Mouse (Mus musculus): ENCODE measurements around the gene Ebf1.

DNA sequence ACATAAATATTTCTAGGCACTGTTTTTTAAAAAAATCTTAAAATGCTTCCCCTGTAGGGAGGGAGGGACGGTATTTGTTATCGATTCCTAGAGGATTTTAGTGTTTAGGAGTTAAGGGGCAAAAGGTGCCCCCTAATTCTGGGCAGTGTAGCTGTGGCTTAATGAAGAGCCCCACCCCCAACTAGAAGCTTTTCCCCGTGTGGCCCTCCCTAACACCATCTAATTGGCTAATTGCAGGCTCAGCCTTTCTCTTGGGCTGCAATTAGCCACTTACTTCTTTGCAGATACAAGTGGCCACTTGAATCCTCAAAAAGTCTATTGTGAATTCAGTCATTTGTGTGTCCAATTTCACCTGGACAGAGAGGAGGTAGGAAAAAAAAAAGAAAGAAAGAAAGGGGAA, 175.7 kb downstream of the Ebf1 start:
- TF ChIP-seq CTCF (IDR thresholded peaks at IDR 0.05; ENCODE audit: insufficient read depth, low read depth, low read length) (no peak), POLR2A (IDR thresholded peaks at IDR 0.05; ENCODE audit: insufficient read depth, low read depth, low read length) (no peak)

Data from olfactory bulb, adult 2 months (tissue).